Mouse (Mus musculus) kidney, postnatal 0 days (tissue): ENCODE measurements around the gene Sema4c. TPM values are rescaled to one million over a fixed set of nuclear protein-coding genes. Genes with fewer than 3 reads are reported as not detected.

Experiments
- ATAC-seq: fragments of 200-750 bp; cut with Nextera tagmentation; replicated peaks from 2 replicates; pipeline ENCODE4 v1.8.0; 2017; ENCODE audit warnings: low read depth, moderate number of reproducible peaks, moderate TSS enrichment, moderate library complexity; ENCODE audit not compliant: low FRiP score
- DNase-seq: peaks from one replicate; pipeline ENCODE4 v3.0.0-alpha.2; 2016; ENCODE audit warnings: low spot score
- H3K27ac ChIP-seq: fragments of 300-500 bp; sonication (generic); 2 replicates; pipeline ENCODE4 v1.5.1; 2014; ENCODE audit warnings: mild to moderate bottlenecking
- H3K27me3 ChIP-seq: fragments of 300-500 bp; sonication (generic); 2 replicates; pipeline ENCODE4 v1.6.1; 2014; ENCODE audit warnings: low read length, mixed read lengths; ENCODE audit not compliant: insufficient read depth
- H3K36me3 ChIP-seq: fragments of 300-500 bp; sonication (generic); 2 replicates; pipeline ENCODE4 v1.6.1; 2014; ENCODE audit warnings: low read length, mixed read lengths; ENCODE audit not compliant: insufficient read depth
- H3K4me1 ChIP-seq: fragments of 300-500 bp; sonication (generic); replicated peaks from 2 replicates; pipeline ENCODE4 v1.6.1; 2014; ENCODE audit warnings: antibody characterized with exemption, low read length, mixed read lengths; ENCODE audit not compliant: insufficient read depth
- H3K4me2 ChIP-seq: fragments of 300-500 bp; sonication (generic); 2 replicates; pipeline ENCODE4 v1.6.1; 2014; ENCODE audit warnings: mild to moderate bottlenecking, low read length, moderate library complexity, mixed read lengths
- H3K4me3 ChIP-seq: fragments of 300-500 bp; sonication (generic); replicated peaks from 2 replicates; pipeline ENCODE4 v1.5.1; 2014; ENCODE audit warnings: low read depth, low read length
- H3K9ac ChIP-seq: fragments of 300-500 bp; sonication (generic); 2 replicates; pipeline ENCODE4 v1.6.1; 2014; ENCODE audit warnings: low read depth, low read length
- H3K9me3 ChIP-seq: fragments of 300-500 bp; sonication (generic); replicated peaks from 2 replicates; pipeline ENCODE4 v1.6.1; 2016; ENCODE audit warnings: low read length, inconsistent platforms, mixed read lengths
- CTCF ChIP-seq: IDR thresholded peaks from 2 replicates; pipeline ENCODE4 v1.5.1; 2016; ENCODE audit warnings: antibody characterized with exemption, low read depth, mild to moderate bottlenecking, moderate library complexity
- WGBS: fragments of 180-500 bp; shearing (Covaris S2); extraction: QIAGEN DNeasy Blood & Tissue Kit; methylation state at CpG from one replicate; pipeline ENCODE4 v1.1.7; 2014; 5-methylcytosine and 5-hydroxymethylcytosine counted together
- polyA plus RNA-seq: library from polyadenylated mRNA; unstranded; fragments of >200 nt; fragmentation: Nextera tagmentation; extraction: Ambion mirVana; gene quantifications from 2 replicates; pipeline ENCODE4 v1.2.1, GENCODE M21; 2015

Gene Sema4c
- polyA plus RNA-seq, 1 experiment from 2014 or later = 13.5 TPM

DNA sequence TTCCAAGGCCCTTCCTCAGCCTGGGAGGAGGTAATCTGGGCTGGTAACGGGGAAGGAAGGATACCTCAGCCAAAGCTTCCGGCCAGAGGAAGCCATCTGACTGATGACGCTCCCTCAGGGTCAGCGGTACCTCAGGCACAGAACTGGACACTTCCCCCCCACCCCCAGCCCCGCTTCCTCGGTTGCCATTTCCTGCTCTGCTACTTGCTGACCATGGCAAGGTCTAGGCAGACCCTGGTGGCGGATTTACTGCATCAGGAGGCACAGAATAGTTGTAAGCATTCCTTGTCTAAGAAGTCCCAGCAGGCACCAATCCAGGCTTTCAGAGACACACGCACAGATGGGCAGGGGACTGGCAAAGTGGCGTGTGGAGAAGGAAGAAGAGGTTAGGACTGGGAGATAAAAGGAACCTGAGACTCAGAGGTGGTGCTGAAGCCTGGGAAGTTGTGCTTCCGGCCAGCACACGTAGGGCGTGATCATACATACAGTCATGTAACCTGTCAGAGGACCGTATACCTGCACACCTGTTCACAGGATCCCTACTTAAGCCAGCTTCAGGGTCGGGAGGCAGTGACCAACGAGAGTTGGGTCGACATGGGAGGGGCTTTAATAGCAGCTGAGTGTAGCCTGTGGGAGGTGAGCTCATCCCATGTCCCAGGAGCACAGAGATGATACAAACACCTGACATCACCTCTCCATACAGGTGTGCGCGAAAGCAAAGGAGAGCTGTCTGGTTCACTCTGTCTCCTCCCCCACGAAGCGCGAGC lies 3.3 kb downstream of the Sema4c start:
- Histone ChIP-seq H3K36me3 (peaks cover 41% of the 10 kb centered on the region), H3K4me2 (peak overlapping the region; percentile 67), H3K4me1 (peaks cover 28% of the 10 kb centered on the region), H3K9ac (0 out of 2 replicates have a peak overlapping the region, but pooled peaks have one; percentile 96), H3K27me3 (no peaks in the 10 kb centered on the region), H3K4me3 (0 out of 2 replicates have a peak overlapping the region, but pooled peaks have one; percentile 82), H3K27ac (peak overlapping the region; percentile 99), H3K9me3 (no peaks in the 10 kb centered on the region)
- ATAC-seq = no peak
- WGBS = 39% methylated on average over 21 of the region's 21 CpGs
- DNase-seq = no peak
- TF ChIP-seq CTCF = peak; percentile 15; the same call in 1 of the 2 replicates

DNA sequence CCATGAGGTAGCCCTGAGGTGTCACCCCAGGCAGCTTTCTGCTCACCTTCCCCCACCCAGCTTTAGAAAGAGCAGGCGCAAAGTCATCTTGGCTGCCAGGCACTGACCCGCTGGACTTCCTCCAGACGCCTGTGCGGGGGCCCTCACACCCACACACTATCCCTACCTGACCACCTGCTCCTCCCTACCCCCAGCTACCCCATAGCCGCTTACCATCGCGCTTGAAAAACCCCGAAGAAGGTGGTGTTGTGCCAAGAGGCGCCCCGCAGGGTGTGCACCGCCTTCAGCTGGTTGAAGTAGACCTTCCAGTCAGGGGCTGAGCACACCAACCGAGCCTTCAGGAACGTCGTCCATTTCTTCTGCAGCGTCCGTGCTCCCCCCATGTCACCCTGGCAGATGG lies 5.6 kb downstream of the Sema4c start:
- ATAC-seq (no peak), DNase-seq (no peak)
- Histone ChIP-seq H3K27ac (no peak overlapping the region), H3K36me3 (peaks cover 52% of the 10 kb centered on the region), H3K4me2 (no peak overlapping the region), H3K4me1 (peaks cover 28% of the 10 kb centered on the region), H3K9me3 (no peaks in the 10 kb centered on the region), H3K9ac (no peak overlapping the region), H3K4me3 (no peak overlapping the region), H3K27me3 (no peaks in the 10 kb centered on the region)
- no peak for TF ChIP-seq CTCF
- 66% methylated on average over 16 of the region's 16 CpGs for WGBS

GRCm38 (mm10) chr1:36551904-36552303 lies 6.2 kb downstream of the Sema4c start:
- Histone ChIP-seq H3K9me3 (no peaks in the 10 kb centered on the region), H3K4me2 (no peak overlapping the region), H3K9ac (no peak overlapping the region), H3K4me1 (peaks cover 28% of the 10 kb centered on the region), H3K27me3 (no peaks in the 10 kb centered on the region), H3K27ac (no peak overlapping the region), H3K4me3 (no peak overlapping the region), H3K36me3 (peaks cover 52% of the 10 kb centered on the region)
- TF ChIP-seq CTCF = peak; percentile 25; the same call in 1 of the 2 replicates
- 76% methylated on average over 17 of the region's 17 CpGs for WGBS
- ATAC-seq (no peak), DNase-seq (no peak)

GRCm38 (mm10) chr1:36550075-36550863 lies 7.9 kb downstream of the Sema4c start:
- Histone ChIP-seq H3K36me3 (peaks cover 52% of the 10 kb centered on the region), H3K9me3 (no peaks in the 10 kb centered on the region), H3K27me3 (no peaks in the 10 kb centered on the region), H3K4me1 (peaks cover 25% of the 10 kb centered on the region), H3K27ac (no peak overlapping the region), H3K4me3 (no peak overlapping the region), H3K4me2 (no peak overlapping the region), H3K9ac (no peak overlapping the region)
- ATAC-seq (no peak), DNase-seq (no peak)
- 74% methylated on average over 20 of the region's 20 CpGs for WGBS
- no peak for TF ChIP-seq CTCF

DNA sequence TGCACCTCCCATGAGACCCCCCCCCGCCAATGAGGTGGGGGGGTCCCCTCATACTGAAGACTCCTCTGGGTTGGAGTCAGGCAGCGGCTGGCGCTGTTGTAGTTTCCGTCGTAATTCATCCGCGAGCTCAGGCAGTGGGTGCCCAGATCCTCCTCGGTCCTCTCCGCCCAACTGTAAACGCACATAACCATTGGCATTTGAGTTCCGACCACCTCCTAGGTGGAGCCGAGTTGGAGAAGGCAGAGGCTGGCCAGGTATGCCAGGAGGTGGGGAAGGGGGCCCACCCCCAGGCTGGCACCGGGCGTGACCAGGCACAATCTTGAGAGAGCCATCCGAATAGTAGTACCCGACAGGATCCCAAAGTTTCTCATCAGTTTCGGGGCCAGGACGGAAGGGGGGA lies 8.7 kb downstream of the Sema4c start:
- 54% methylated on average over 18 of the region's 18 CpGs for WGBS
- TF ChIP-seq CTCF = no peak
- Histone ChIP-seq H3K27me3 (no peaks in the 10 kb centered on the region), H3K4me3 (no peak overlapping the region), H3K4me1 (peaks cover 17% of the 10 kb centered on the region), H3K36me3 (peaks cover 52% of the 10 kb centered on the region), H3K27ac (no peak overlapping the region), H3K9ac (no peak overlapping the region), H3K9me3 (no peaks in the 10 kb centered on the region), H3K4me2 (no peak overlapping the region)
- ATAC-seq (no peak), DNase-seq (no peak)

- H3K4me2 ChIP-seq = no peak overlapping the region
These were observed 9.4 kb downstream of the Sema4c start for GRCm38 (mm10) chr1:36548771-36549170.

More at GRCm38 (mm10) chr1:36548771-36549170, 9.4 kb downstream of the Sema4c start:
- DNase-seq (no peak), ATAC-seq (no peak)
- Histone ChIP-seq H3K27me3 (no peaks in the 10 kb centered on the region), H3K36me3 (peaks cover 49% of the 10 kb centered on the region), H3K4me3 (no peak overlapping the region), H3K9me3 (no peaks in the 10 kb centered on the region), H3K27ac (no peak overlapping the region), H3K4me1 (peaks cover 11% of the 10 kb centered on the region), H3K9ac (no peak overlapping the region)
- WGBS = 37% methylated on average over 8 of the region's 8 CpGs
- TF ChIP-seq CTCF = no peak
